Mouse (Mus musculus): ENCODE results near the gene Serinc2.

DNA sequence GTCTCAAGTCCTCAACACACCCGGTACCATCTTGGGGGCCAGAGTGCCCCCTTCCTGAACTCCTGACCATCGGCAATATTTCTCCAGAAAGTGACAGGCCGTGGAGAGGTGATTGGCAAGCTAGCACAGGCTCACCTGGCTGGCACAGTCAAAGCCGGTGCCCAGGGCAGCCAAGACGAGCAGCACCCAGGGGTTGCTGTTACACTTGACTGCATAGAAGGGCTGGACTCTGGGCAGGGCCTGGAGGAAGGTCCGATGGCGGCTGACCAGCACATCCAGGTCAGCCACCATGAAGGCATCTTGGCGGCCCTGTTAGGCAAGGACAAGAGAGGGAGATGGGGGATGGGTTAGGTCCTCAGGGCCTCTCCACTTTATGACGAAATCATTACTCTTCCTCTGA, 58.8 kb downstream of the Serinc2 start:
- no peak for TF ChIP-seq POLR2A (IDR thresholded peaks at IDR 0.05; ENCODE audit: low read depth, low read length)
- TF ChIP-seq CTCF (IDR thresholded peaks at IDR 0.05; ENCODE audit: extremely low read depth, insufficient read length, insufficient replicate concordance, low read depth, low read length) = no peak

All from small intestine, adult 2 months (tissue).